Mouse (Mus musculus): ENCODE measurements around the gene Aasdh. TPM values are rescaled to one million over a fixed set of nuclear protein-coding genes. Genes with fewer than 3 reads are reported as not detected.

Gene Aasdh
- polyA plus RNA-seq, 1 experiment from 2014 or later: 17.1 TPM

DNA sequence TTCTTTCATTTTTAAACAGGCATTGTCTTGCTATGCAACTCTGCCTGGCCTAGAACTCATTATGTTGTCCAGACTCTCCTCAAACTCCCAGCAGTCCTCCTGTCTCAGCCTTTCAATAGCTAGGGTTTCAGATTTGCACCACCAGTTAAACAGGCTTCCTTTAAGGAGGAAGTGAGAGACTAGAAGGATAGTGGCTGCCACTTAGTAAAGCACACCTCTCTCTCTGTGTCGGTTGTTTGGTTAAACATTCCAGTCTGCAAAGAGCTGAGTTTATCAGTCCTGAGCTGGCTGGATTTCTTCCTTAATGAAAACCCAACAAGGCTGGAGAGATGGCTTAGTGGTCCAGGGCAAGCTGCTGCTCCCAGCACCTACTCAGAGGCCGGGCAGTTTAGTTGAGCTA lies 12.7 kb downstream of the Aasdh start:
- no peak for ATAC-seq (replicated peaks; ENCODE audit: low FRiP score)

DNA sequence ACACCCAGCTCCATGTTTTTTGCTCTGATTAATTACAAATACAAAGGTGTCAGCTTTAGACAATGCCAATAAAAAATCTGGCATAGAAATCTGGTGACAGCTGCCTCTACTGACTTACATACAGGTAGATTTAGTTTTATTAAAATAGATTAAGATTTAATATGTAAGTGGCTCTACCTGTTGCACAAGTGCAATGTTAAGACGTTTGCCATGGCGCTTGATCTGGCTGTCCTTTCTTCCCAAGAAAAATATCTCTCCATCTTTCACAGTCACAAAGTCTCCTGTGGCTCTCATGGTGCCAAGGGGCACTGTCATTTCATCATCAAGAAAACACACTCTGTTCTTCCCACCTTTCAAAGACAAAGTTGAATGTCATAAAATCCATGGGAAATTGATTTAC lies 18.3 kb downstream of the Aasdh start:
- H3K9me3 ChIP-seq (ENCODE audit: control insufficient read depth, low read length): no peaks in the 10 kb centered on the region
- no peak overlapping the region for H3K9ac ChIP-seq (ENCODE audit: low read depth, low read length)
- ATAC-seq (replicated peaks; ENCODE audit: low FRiP score) (no peak), DNase-seq (ENCODE audit: low spot score) (no peak)
- no peak overlapping the region for H3K4me2 ChIP-seq
- no peaks in the 10 kb centered on the region for H3K27me3 ChIP-seq (replicated peaks; ENCODE audit: control insufficient read depth, insufficient read depth, low read length)
- H3K27ac ChIP-seq (ENCODE audit: low read depth, low read length): no peak overlapping the region
- peaks cover 22% of the 10 kb centered on the region for H3K36me3 ChIP-seq (ENCODE audit: control insufficient read depth, insufficient read depth, low read length)
- 96% methylated on average over 2 of the region's 2 CpGs for WGBS
- H3K4me1 ChIP-seq (replicated peaks; ENCODE audit: control insufficient read depth, insufficient read depth, low read length): no peaks in the 10 kb centered on the region
- no peak overlapping the region for H3K4me3 ChIP-seq (ENCODE audit: low read depth, low read length)

More for the DNA sequence above, 12.7 kb downstream of the Aasdh start:
- no peaks in the 10 kb centered on the region for H3K4me1 ChIP-seq (replicated peaks; ENCODE audit: control insufficient read depth, insufficient read depth, low read length)
- H3K9ac ChIP-seq (ENCODE audit: low read depth, low read length): no peak overlapping the region
- WGBS: 57% methylated on average over 2 of the region's 2 CpGs
- no peak overlapping the region for H3K27ac ChIP-seq (ENCODE audit: low read depth, low read length)
- peaks cover 6% of the 10 kb centered on the region; the same call in 1 of the 2 replicates for H3K36me3 ChIP-seq (ENCODE audit: control insufficient read depth, insufficient read depth, low read length)
- no peak overlapping the region for H3K4me2 ChIP-seq
- no peaks in the 10 kb centered on the region for H3K27me3 ChIP-seq (replicated peaks; ENCODE audit: control insufficient read depth, insufficient read depth, low read length)
- H3K9me3 ChIP-seq (ENCODE audit: control insufficient read depth, low read length): no peaks in the 10 kb centered on the region
- no peak overlapping the region for H3K4me3 ChIP-seq (ENCODE audit: low read depth, low read length)
- no peak for DNase-seq (ENCODE audit: low spot score)

DNA sequence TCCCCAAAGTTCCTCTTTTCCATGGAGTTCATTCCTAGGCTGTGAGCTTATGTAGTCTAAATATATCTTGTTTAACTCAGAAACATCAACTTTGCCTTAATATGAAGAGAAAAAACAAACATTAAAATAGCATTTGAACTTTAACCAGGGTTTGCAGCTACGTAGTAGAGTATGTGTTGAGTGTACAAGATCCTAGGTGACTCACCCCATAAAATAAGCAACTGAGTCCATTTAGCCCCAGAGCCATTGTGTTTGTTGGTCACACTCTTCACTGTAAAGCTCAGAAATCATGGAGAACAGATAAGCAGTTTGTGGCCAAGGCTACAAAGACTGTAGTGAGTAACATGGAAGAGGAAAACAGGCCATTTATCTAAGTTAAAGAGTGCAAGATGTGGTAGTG lies 21.2 kb downstream of the Aasdh start:
- Histone ChIP-seq H3K36me3 (ENCODE audit: control insufficient read depth, insufficient read depth, low read length) (peaks cover 16% of the 10 kb centered on the region), H3K9ac (ENCODE audit: low read depth, low read length) (no peak overlapping the region), H3K4me2 (no peak overlapping the region), H3K4me3 (ENCODE audit: low read depth, low read length) (no peak overlapping the region), H3K27ac (ENCODE audit: low read depth, low read length) (no peak overlapping the region), H3K4me1 (replicated peaks; ENCODE audit: control insufficient read depth, insufficient read depth, low read length) (no peaks in the 10 kb centered on the region), H3K9me3 (ENCODE audit: control insufficient read depth, low read length) (no peaks in the 10 kb centered on the region), H3K27me3 (replicated peaks; ENCODE audit: control insufficient read depth, insufficient read depth, low read length) (no peaks in the 10 kb centered on the region)
- WGBS: 93% methylated on average over 1 of the region's 1 CpGs
- ATAC-seq (replicated peaks; ENCODE audit: low FRiP score) (no peak), DNase-seq (ENCODE audit: low spot score) (no peak)

DNA sequence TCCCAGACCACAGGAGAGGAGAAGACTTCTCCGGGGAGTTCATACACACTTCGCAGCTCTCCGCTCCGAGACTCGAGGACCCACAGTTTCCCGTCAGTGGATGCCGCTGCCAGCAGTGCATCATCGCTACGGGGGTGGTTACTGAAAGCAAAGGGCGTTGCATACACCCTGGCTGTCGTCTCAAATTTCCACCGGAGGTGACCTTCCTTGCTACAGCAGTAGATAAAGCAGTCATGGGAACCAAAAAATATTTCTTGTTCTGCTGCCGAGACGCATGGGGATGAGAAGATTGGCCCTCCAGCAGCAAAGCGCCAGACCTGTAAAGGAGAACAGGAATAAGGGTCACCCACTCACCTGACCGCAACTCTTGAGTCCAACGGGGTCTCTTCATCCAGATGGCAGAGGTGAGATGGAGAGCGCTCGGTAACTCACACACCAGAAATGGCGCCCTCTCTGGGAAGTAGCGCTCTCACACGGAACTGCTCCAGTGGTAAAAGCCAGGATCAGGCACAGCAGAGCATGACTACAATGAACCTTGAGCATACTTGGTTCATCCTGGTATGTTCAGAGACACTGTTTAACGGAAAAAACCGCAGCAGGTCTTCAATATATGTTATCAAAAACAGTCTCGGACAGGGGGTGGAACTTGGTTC lies 29.1 kb downstream of the Aasdh start:
- H3K36me3 ChIP-seq (ENCODE audit: control insufficient read depth, insufficient read depth, low read length): peaks cover 5% of the 10 kb centered on the region; the same call in 1 of the 2 replicates
- WGBS: 87% methylated on average over 25 of the region's 25 CpGs

DNA sequence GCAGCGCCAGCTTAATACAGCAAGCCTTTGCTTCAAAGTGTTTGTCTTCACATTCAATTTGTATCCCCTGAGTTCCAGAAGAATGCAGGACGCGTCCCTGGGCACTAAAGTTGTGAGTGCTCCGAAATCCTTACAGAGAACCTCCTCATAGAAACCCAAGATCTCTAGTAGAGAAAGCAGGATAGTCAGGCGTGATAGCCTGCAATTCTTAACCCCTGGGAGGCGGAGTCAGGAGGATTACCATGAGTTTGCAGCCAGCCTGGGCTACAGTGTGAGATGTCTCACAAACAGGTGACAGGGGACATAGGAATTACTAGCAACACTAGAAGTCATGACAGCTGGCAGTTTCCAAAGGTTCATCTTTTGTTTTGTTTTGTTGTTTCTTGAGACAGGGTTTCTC lies 35.8 kb downstream of the Aasdh start:
- no peaks in the 10 kb centered on the region for H3K27me3 ChIP-seq (replicated peaks; ENCODE audit: control insufficient read depth, insufficient read depth, low read length)
- DNase-seq (ENCODE audit: low spot score): no peak
- H3K4me1 ChIP-seq (replicated peaks; ENCODE audit: control insufficient read depth, insufficient read depth, low read length): no peaks in the 10 kb centered on the region
- H3K4me2 ChIP-seq: peak overlapping the region; percentile 79
- no peak overlapping the region for H3K27ac ChIP-seq (ENCODE audit: low read depth, low read length)
- peak overlapping the region; percentile 48 for H3K4me3 ChIP-seq (ENCODE audit: low read depth, low read length)
- ATAC-seq (replicated peaks; ENCODE audit: low FRiP score): no peak
- H3K9me3 ChIP-seq (ENCODE audit: control insufficient read depth, low read length): no peaks in the 10 kb centered on the region
- WGBS: 45% methylated on average over 6 of the region's 6 CpGs
- no peaks in the 10 kb centered on the region for H3K36me3 ChIP-seq (ENCODE audit: control insufficient read depth, insufficient read depth, low read length)
- peak overlapping the region; percentile 57 for H3K9ac ChIP-seq (ENCODE audit: low read depth, low read length)

More for the DNA sequence above, 29.1 kb downstream of the Aasdh start:
- H3K4me3 ChIP-seq (ENCODE audit: low read depth, low read length): no peak overlapping the region
- DNase-seq (ENCODE audit: low spot score) (no peak), ATAC-seq (replicated peaks; ENCODE audit: low FRiP score) (no peak)
- H3K27me3 ChIP-seq (replicated peaks; ENCODE audit: control insufficient read depth, insufficient read depth, low read length): no peaks in the 10 kb centered on the region
- no peaks in the 10 kb centered on the region for H3K4me1 ChIP-seq (replicated peaks; ENCODE audit: control insufficient read depth, insufficient read depth, low read length)
- no peaks in the 10 kb centered on the region for H3K9me3 ChIP-seq (ENCODE audit: control insufficient read depth, low read length)
- H3K9ac ChIP-seq (ENCODE audit: low read depth, low read length): no peak overlapping the region
- no peak overlapping the region for H3K27ac ChIP-seq (ENCODE audit: low read depth, low read length)
- no peak overlapping the region for H3K4me2 ChIP-seq

DNA sequence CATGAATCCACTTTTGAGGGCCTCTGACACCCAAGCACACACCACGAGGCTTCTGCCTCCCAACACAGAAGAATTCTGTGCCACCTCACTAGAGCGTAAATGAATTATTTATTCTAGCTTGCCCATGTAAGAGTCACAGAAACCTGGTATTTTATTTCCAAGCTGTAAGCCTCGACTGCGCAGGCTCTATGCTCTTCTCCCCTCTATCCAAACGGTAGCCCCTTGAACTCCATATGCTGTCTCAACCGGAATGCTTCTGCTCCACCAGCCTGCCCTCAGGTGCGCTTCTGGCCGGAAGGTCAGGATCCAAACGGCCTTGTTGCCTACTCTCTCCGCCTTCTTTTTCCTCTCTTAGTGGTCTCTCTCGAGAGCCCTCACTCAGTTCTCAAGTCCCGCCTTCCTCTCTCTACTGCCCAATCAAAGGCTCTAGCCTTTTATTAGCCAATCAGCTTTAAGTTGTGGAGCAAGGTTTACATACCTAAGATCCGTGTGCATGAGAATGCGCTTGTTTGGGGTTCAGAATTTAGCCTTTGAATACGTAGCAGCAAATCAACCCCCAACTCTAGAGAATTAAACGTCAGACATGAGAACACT lies 36.5 kb downstream of the Aasdh start:
- DNase-seq (ENCODE audit: low spot score): no peak

DNA sequence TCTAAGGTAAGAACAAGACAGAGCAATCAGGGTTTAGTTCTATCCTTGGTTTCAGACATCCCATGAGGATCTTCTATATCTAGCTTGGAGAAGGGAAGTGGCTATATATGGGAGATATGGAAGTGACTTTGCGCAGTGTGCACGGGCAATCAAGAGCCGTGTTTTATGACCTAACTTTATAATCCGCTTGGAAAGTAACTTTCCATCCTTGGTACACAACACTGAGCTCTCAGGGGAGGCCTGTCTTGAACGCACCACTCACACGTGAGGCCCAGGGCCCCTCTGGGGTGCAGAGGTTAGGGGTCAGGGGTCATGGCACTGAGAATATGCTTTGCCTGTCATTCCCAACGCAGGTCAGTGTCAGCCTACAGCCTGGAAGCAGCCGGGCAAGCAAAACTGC lies 38.5 kb downstream of the Aasdh start:
- WGBS: 78% methylated on average over 8 of the region's 8 CpGs
- no peak overlapping the region for H3K4me3 ChIP-seq (ENCODE audit: low read depth, low read length)
- ATAC-seq (replicated peaks; ENCODE audit: low FRiP score): no peak

More for the DNA sequence above, 36.5 kb downstream of the Aasdh start:
- no peaks in the 10 kb centered on the region for H3K9me3 ChIP-seq (ENCODE audit: control insufficient read depth, low read length)
- H3K9ac ChIP-seq (ENCODE audit: low read depth, low read length): peak overlapping the region; percentile 57
- H3K4me1 ChIP-seq (replicated peaks; ENCODE audit: control insufficient read depth, insufficient read depth, low read length): no peaks in the 10 kb centered on the region
- peak overlapping the region; percentile 48 for H3K4me3 ChIP-seq (ENCODE audit: low read depth, low read length)
- ATAC-seq (replicated peaks; ENCODE audit: low FRiP score): peak; percentile 91
- H3K36me3 ChIP-seq (ENCODE audit: control insufficient read depth, insufficient read depth, low read length): no peaks in the 10 kb centered on the region
- no peaks in the 10 kb centered on the region for H3K27me3 ChIP-seq (replicated peaks; ENCODE audit: control insufficient read depth, insufficient read depth, low read length)
- peak overlapping the region; percentile 79 for H3K4me2 ChIP-seq
- H3K27ac ChIP-seq (ENCODE audit: low read depth, low read length): no peak overlapping the region
- WGBS: 22% methylated on average over 16 of the region's 16 CpGs

DNA sequence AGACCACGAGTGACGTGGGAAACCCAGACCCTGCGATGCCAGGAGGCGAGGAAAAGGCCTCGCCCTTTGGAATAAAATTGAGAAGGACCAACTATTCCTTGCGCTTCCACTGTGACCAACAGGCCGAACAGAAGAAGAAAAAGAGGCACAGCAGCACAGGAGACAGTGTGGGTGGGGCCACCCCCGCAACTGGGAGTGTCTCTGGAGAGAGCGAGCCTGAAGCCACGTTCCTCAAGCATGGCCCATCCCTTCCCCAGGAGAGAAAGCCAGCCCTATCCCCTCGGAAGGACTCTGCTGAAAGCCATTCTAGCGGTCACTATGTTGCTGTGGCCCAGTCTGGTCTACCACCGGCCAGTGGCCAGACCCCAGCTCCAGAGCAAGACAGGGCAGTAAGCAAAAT lies 46.9 kb downstream of the Aasdh start:
- no peak for DNase-seq (ENCODE audit: low spot score)
- Histone ChIP-seq H3K27me3 (replicated peaks; ENCODE audit: control insufficient read depth, insufficient read depth, low read length) (peaks cover 46% of the 10 kb centered on the region), H3K4me1 (replicated peaks; ENCODE audit: control insufficient read depth, insufficient read depth, low read length) (peaks cover 6% of the 10 kb centered on the region; the same call in 1 of the 2 replicates), H3K36me3 (ENCODE audit: control insufficient read depth, insufficient read depth, low read length) (no peaks in the 10 kb centered on the region), H3K4me2 (peak overlapping the region; percentile 76; the same call in 1 of the 2 replicates), H3K9ac (ENCODE audit: low read depth, low read length) (no peak overlapping the region), H3K27ac (ENCODE audit: low read depth, low read length) (no peak overlapping the region), H3K4me3 (ENCODE audit: low read depth, low read length) (no peak overlapping the region), H3K9me3 (ENCODE audit: control insufficient read depth, low read length) (no peaks in the 10 kb centered on the region)
- 57% methylated on average over 13 of the region's 13 CpGs for WGBS
- no peak for ATAC-seq (replicated peaks; ENCODE audit: low FRiP score)

More for the DNA sequence above, 38.5 kb downstream of the Aasdh start:
- Histone ChIP-seq H3K27me3 (replicated peaks; ENCODE audit: control insufficient read depth, insufficient read depth, low read length) (no peaks in the 10 kb centered on the region), H3K9me3 (ENCODE audit: control insufficient read depth, low read length) (no peaks in the 10 kb centered on the region), H3K36me3 (ENCODE audit: control insufficient read depth, insufficient read depth, low read length) (no peaks in the 10 kb centered on the region), H3K27ac (ENCODE audit: low read depth, low read length) (no peak overlapping the region), H3K4me2 (no peak overlapping the region), H3K4me1 (replicated peaks; ENCODE audit: control insufficient read depth, insufficient read depth, low read length) (no peaks in the 10 kb centered on the region), H3K9ac (ENCODE audit: low read depth, low read length) (no peak overlapping the region)
- no peak for DNase-seq (ENCODE audit: low spot score)
